Mouse (Mus musculus): ENCODE measurements around the gene Serpinb6d.

Gene Serpinb6d

GRCm38 (mm10) chr13:33661105-33661504 is at the start of gene Serpinb6d:
Serpinb6d (plus strand) TSS chr13:33661405.
- DNase-seq (ENCODE audit: low spot score), result no peak

GRCm38 (mm10) chr13:33622921-33623320 is 38.3 kb upstream of the Serpinb6d start:
- no peak for DNase-seq (ENCODE audit: low spot score)

GRCm38 (mm10) chr13:33642540-33642939 is 18.7 kb upstream of the Serpinb6d start:
- no peak for DNase-seq (ENCODE audit: low spot score)

- DNase-seq (ENCODE audit: low spot score), result no peak
Measured at GRCm38 (mm10) chr13:33662550-33662949, 1.3 kb downstream of the Serpinb6d start.

- DNase-seq (ENCODE audit: low spot score), result no peak
Measured at GRCm38 (mm10) chr13:33720296-33720695, 59.1 kb downstream of the Serpinb6d start.
